Mouse (Mus musculus): ENCODE data around the gene Mfsd2b. TPM values are rescaled to one million over a fixed set of nuclear protein-coding genes. Genes with fewer than 3 reads are reported as not detected.
"Not testable (repeated sequence)": the region's sequence is repeated elsewhere in the genome, so short reads cannot be mapped to it uniquely, and the experiment has no call there.

The Mfsd2b gene
- 0.81 and 1.1 TPM in 2 replicates for polyA plus RNA-seq (2015; fragmentation: Nextera tagmentation; extraction: Ambion mirVana)

GRCm38 (mm10) chr12:4874161-4874927 lies at the start of gene Mfsd2b:
Gene Mfsd2b (minus strand): TSS chr12:4874359.
- Histone ChIP-seq H3K27me3 (no peaks in the 10 kb centered on the region), H3K4me2 (replicated peaks) (peak within 1 kb of the TSS; percentile 95), H3K9ac (replicated peaks) (peak within 1 kb of the TSS; percentile 51), H3K4me1 (peaks cover 11% of the 10 kb centered on the region), H3K9me3 (no peaks in the 10 kb centered on the region), H3K4me3 (peak within 1 kb of the TSS; percentile 43), H3K36me3 (peaks cover 6% of the 10 kb centered on the region), H3K27ac (replicated peaks) (no peak within 1 kb of the TSS)
- 2% methylated on average over 24 of the region's 24 CpGs for WGBS
- peak; percentile 87 for ATAC-seq (replicated peaks)

- Histone ChIP-seq H3K4me2 (replicated peaks) (peak overlapping the region; percentile 76), H3K9ac (replicated peaks) (peak overlapping the region; percentile 85), H3K4me3 (peak overlapping the region; percentile 92), H3K27me3 (no peaks in the 10 kb centered on the region), H3K9me3 (no peaks in the 10 kb centered on the region), H3K36me3 (no peaks in the 10 kb centered on the region), H3K4me1 (peaks cover 39% of the 10 kb centered on the region), H3K27ac (replicated peaks) (peak overlapping the region; percentile 96)
- WGBS = under 1% methylated on average over 48 of the region's 48 CpGs
- ATAC-seq (replicated peaks) = peak; percentile 59
Observed at GRCm38 (mm10) chr12:4917805-4918591, 43.8 kb upstream of the Mfsd2b start.

- Histone ChIP-seq H3K27ac (replicated peaks) (peak within 1 kb of the TSS; percentile 96), H3K4me3 (peak within 1 kb of the TSS; percentile 92), H3K36me3 (no peaks in the 10 kb centered on the region), H3K4me1 (peaks cover 36% of the 10 kb centered on the region), H3K9me3 (no peaks in the 10 kb centered on the region), H3K9ac (replicated peaks) (peak within 1 kb of the TSS; percentile 85), H3K27me3 (no peaks in the 10 kb centered on the region), H3K4me2 (replicated peaks) (peak within 1 kb of the TSS; percentile 76)
- ATAC-seq (replicated peaks) = peak; percentile 98
- WGBS = under 1% methylated on average over 72 of the region's 89 CpGs
Observed at GRCm38 (mm10) chr12:4916994-4917804, 43.0 kb upstream of the Mfsd2b start, which contains the start of gene Atad2b. Gene Atad2b (plus strand): TSS chr12:4917353.

- H3K27me3 ChIP-seq = no peaks in the 10 kb centered on the region
- no peak overlapping the region for H3K27ac ChIP-seq (replicated peaks)
- ATAC-seq (replicated peaks) = no peak
Observed at GRCm38 (mm10) chr12:4914944-4915343, 40.8 kb upstream of the Mfsd2b start.

GRCm38 (mm10) chr12:4914441-4914840 lies 40.3 kb upstream of the Mfsd2b start:
- no peak overlapping the region for H3K4me2 ChIP-seq (replicated peaks)
- WGBS = 49% methylated on average over 3 of the region's 3 CpGs
- no peaks in the 10 kb centered on the region for H3K9me3 ChIP-seq
- no peaks in the 10 kb centered on the region for H3K27me3 ChIP-seq
- H3K27ac ChIP-seq (replicated peaks) = no peak overlapping the region
- ATAC-seq (replicated peaks) = no peak
- no peak overlapping the region for H3K9ac ChIP-seq (replicated peaks)
- no peak overlapping the region for H3K4me3 ChIP-seq
- peaks cover 19% of the 10 kb centered on the region for H3K4me1 ChIP-seq
- H3K36me3 ChIP-seq = no peaks in the 10 kb centered on the region

More at GRCm38 (mm10) chr12:4914944-4915343, 40.8 kb upstream of the Mfsd2b start:
- H3K36me3 ChIP-seq = no peaks in the 10 kb centered on the region
- 77% methylated on average over 3 of the region's 3 CpGs for WGBS
- H3K9ac ChIP-seq (replicated peaks) = no peak overlapping the region
- H3K4me3 ChIP-seq = no peak overlapping the region
- H3K4me2 ChIP-seq (replicated peaks) = no peak overlapping the region
- no peaks in the 10 kb centered on the region for H3K9me3 ChIP-seq
- H3K4me1 ChIP-seq = peaks cover 24% of the 10 kb centered on the region

- H3K27ac ChIP-seq (replicated peaks) = no peak overlapping the region
- WGBS = 76% methylated on average over 4 of the region's 4 CpGs
Observed at GRCm38 (mm10) chr12:4911716-4912115, 37.6 kb upstream of the Mfsd2b start.

GRCm38 (mm10) chr12:4910496-4910895 lies 36.3 kb upstream of the Mfsd2b start:
- 78% methylated on average over 1 of the region's 1 CpGs for WGBS
- ATAC-seq (replicated peaks); H3K9ac ChIP-seq (replicated peaks); H3K27ac ChIP-seq (replicated peaks); H3K4me2 ChIP-seq (replicated peaks); H3K36me3 ChIP-seq; H3K9me3 ChIP-seq; H3K4me3 ChIP-seq; H3K27me3 ChIP-seq: not testable (repeated sequence)
- peaks cover 10% of the 10 kb centered on the region; the same call in 1 of the 2 replicates for H3K4me1 ChIP-seq

More at GRCm38 (mm10) chr12:4911716-4912115, 37.6 kb upstream of the Mfsd2b start:
- H3K9ac ChIP-seq (replicated peaks) = no peak overlapping the region
- H3K27me3 ChIP-seq = no peaks in the 10 kb centered on the region
- no peaks in the 10 kb centered on the region for H3K9me3 ChIP-seq
- no peaks in the 10 kb centered on the region for H3K36me3 ChIP-seq
- ATAC-seq (replicated peaks) = no peak
- H3K4me1 ChIP-seq = peaks cover 2% of the 10 kb centered on the region; the same call in 1 of the 2 replicates
- H3K4me2 ChIP-seq (replicated peaks) = no peak overlapping the region
- H3K4me3 ChIP-seq = no peak overlapping the region

GRCm38 (mm10) chr12:4908391-4908790 lies 34.2 kb upstream of the Mfsd2b start:
- Histone ChIP-seq H3K9ac (replicated peaks) (no peak overlapping the region), H3K4me1 (peaks cover 12% of the 10 kb centered on the region; the same call in 1 of the 2 replicates), H3K36me3 (no peaks in the 10 kb centered on the region), H3K9me3 (no peaks in the 10 kb centered on the region), H3K4me2 (replicated peaks) (no peak overlapping the region), H3K27me3 (no peaks in the 10 kb centered on the region), H3K4me3 (peak overlapping the region; percentile 61; the same call in 1 of the 2 replicates), H3K27ac (replicated peaks) (no peak overlapping the region)
- WGBS = 92% methylated on average over 7 of the region's 7 CpGs
- no peak for ATAC-seq (replicated peaks)

- Histone ChIP-seq H3K4me2 (replicated peaks) (peak within 1 kb of the TSS; percentile 56), H3K9ac (replicated peaks) (peak within 1 kb of the TSS; percentile 72), H3K4me1 (peaks cover 12% of the 10 kb centered on the region; the same call in 1 of the 2 replicates), H3K27ac (replicated peaks) (peak within 1 kb of the TSS; percentile 87), H3K27me3 (no peaks in the 10 kb centered on the region), H3K36me3 (no peaks in the 10 kb centered on the region), H3K4me3 (peak within 1 kb of the TSS; percentile 61), H3K9me3 (no peaks in the 10 kb centered on the region)
- ATAC-seq (replicated peaks) = peak; percentile 96
- under 1% methylated on average over 111 of the region's 125 CpGs for WGBS
Observed at GRCm38 (mm10) chr12:4906951-4907906, 33.1 kb upstream of the Mfsd2b start, which contains the start of gene Ubxn2a. Gene Ubxn2a (minus strand): TSS chr12:4907705.

GRCm38 (mm10) chr12:4906476-4906875 lies 32.3 kb upstream of the Mfsd2b start:
- Histone ChIP-seq H3K4me3 (peak overlapping the region; percentile 61), H3K9ac (replicated peaks) (peak overlapping the region; percentile 72), H3K4me2 (replicated peaks) (peak overlapping the region; percentile 56), H3K27ac (replicated peaks) (peak overlapping the region; percentile 87), H3K9me3 (no peaks in the 10 kb centered on the region), H3K36me3 (no peaks in the 10 kb centered on the region), H3K27me3 (no peaks in the 10 kb centered on the region), H3K4me1 (peaks cover 12% of the 10 kb centered on the region; the same call in 1 of the 2 replicates)
- 53% methylated on average over 7 of the region's 7 CpGs for WGBS
- no peak for ATAC-seq (replicated peaks)
